Mouse (Mus musculus) thymus, postnatal 10 days (tissue): ENCODE data around the gene Fscn3.

Experiments used
- DNase-seq, 2 experiments: peaks; one replicate each; pipeline ENCODE4 v3.0.0; 2021; ENCODE audit warnings: low spot score in 2 of 2

Fscn3 gene

GRCm38 (mm10) chr6:28428290-28428689 lies 701 bp downstream of the Fscn3 start, which contains the start of gene Gcc1:
Gene Gcc1, minus strand, starts transcription at chr6:28428390.
- no peak for DNase-seq

DNA sequence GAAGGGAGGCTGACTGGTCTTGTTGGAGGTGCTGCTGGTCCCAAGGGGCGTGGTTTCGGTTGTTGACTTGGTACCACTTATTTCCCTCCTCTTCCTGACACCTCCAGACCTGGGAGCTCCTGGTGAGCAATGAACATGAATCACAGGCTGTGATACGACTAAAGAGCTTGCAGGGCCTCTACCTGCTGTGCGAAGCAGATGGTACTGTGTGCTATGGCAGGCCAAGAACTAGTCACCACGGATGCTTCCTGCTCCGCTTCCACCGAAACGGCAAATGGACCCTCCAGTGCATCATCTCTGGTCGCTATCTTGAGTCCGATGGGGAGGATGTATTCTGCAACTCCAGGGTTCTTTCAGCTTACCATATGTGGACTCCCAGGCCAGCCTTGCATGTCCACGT lies 2.3 kb downstream of the Fscn3 start:
- no peak for DNase-seq

DNA sequence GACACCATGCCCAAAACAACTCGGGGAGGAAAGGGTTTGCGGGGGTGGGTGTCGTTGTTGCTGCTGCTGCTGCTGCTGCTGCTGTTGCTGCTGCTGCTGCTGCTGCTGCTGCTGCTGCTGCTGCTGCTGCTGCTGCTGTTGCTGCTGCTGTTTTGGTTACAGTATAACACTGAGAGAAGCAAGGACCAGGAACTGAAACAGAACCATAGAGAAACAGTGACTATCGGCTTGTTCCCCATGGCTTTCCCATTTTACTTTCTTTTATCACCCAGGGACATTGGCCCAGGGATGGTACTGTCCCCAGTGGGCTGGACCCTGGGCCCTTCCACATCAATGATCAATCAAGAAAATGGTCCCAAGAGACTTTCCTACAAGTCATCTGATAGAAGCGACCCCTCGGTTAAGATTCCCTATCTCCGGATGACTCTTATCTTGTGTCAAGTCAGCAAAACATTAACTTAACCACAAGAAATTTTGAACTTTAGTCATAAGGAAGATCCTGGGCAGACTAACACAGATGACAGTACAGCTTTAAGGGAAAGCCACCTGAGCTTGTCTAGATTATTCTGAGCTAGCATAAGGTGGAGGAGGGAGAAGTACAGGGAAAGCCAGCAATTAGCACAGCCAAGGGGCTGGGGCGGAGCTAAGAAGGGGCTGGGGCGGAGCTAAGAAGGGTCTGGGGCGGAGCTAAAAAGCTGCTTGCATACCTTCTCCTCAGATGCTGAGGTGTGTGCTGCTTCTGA lies 3.4 kb downstream of the Fscn3 start:
- DNase-seq: no peak

DNA sequence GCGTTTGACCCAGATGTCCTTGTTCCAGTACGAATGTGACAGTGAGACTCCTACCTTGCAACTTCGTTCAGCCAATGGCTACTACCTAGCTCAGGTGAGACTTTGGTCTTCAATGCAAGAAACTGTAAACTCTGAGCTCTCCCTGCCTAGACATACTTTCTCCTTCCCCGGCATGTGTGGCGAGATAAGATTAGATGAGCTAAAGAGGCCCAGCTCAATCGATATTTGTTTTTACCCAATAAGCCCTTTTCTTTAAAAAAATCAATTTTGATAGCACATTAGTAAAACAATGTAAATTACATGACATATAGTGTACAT lies 3.9 kb downstream of the Fscn3 start:
- no peak for DNase-seq

GRCm38 (mm10) chr6:28447937-28448336 lies 20.3 kb downstream of the Fscn3 start:
- DNase-seq: no peak

DNA sequence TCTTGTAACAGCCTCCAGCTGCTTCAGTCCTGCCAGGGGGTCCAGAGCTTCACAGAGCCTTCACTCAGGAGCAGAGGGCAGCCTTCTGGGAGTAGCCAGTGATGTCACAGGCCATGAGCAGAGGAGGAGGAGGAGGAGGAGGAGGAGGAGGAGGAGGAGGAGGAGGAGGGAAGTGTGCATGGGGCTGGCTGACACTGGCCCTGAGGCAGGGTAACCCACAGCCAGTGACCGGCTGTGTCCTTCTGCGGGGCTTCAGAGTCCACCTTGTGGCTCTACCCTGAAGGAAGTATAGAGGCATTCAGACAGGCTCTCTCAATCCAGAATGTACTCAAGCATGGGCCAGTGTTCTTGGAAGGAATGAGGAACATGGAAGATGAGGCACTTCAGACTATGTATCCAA lies 21.7 kb downstream of the Fscn3 start, which contains the start of gene Pax4:
TSS of gene Pax4 (minus strand) at position 101 of the 400 bp plus-strand sequence.
- no peak for DNase-seq

GRCm38 (mm10) chr6:28450481-28450880 lies 22.9 kb downstream of the Fscn3 start:
- no peak for DNase-seq

- DNase-seq: no peak
Observed at GRCm38 (mm10) chr6:28450977-28451376, 23.4 kb downstream of the Fscn3 start.

GRCm38 (mm10) chr6:28459221-28459668 lies 31.7 kb downstream of the Fscn3 start:
- no peak for DNase-seq

DNA sequence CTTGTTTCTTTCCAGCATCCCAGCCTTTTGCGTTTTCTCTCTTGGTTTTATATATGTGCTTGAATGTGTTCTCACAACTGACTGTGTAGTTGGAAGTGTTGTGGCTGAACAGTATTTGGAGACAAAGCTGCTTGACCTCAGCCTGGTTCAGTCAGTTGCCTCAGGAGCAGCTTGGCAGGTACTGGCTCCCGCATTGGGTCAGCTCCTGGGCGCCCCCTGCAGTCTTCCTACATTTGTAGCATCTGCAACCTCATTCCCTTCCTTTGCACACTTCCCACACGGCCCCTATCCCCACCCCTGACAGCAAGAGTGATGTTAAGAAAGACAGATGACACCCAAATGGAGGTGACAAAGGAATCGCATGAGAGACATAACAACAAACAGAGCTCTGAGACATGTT lies 32.9 kb downstream of the Fscn3 start:
- DNase-seq: peak in 1 of 2 experiments; percentile 49

DNA sequence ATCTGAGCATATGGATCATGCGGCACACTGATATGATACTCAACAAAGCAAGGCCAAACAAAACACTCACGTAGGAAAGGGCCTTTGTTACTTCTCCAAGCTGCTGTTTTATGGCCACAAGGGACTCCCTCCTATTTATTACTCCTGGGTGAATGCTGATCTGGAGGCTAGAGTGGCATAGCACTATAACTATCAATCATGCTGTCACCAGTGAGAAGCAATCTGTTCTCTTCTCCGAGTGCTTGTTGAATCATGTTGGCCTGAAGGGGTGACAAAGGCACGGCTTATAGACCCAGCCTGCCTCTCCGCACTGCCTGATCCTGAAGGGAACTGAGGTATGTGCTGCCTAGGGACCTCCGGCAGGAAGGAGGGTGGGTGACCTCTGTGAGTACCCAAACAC lies 37.0 kb downstream of the Fscn3 start:
- DNase-seq: no peak

GRCm38 (mm10) chr6:28470017-28470602 lies 42.5 kb downstream of the Fscn3 start:
- DNase-seq: no peak

DNA sequence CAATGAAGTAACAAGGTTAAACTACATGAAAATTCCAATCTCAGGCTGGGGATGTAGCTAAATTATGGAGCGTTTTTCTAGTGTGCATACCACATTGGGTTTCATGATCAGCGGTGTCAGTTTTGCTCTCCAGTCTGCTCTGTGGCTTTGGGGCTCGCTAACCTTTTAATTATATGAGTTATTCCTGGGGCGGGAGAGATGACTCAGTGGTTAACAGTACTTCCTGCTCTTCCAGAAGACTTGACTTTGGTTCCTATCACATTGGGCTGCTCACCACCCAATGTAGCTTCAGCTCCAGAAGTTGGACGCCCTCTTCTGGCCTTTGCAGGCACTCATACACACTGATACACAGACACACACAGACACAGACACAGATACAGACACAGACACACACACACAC lies 43.0 kb downstream of the Fscn3 start:
- no peak for DNase-seq

- DNase-seq: no peak
Observed at GRCm38 (mm10) chr6:28471284-28472035, 43.9 kb downstream of the Fscn3 start.

DNA sequence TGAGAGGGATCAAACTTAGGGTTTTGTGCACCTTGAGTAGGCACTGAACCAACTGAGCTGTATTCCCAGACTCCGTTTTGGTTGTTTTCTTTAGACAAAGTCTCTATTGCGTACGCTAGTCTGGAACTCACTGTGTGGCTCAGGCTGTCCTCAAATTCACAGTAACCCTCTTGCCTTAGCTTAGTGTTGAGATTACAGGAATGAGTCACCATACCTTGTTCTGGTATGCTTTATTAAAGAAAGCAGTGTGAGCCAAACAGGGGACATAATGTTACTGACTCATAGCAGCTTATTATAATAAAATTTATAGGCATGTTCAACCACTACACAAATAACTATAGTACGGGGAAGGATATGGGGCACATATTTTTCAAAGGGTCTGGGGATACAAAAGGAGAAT lies 46.6 kb downstream of the Fscn3 start:
- DNase-seq: no peak

- DNase-seq: no peak
Observed at GRCm38 (mm10) chr6:28474839-28475238, 47.2 kb downstream of the Fscn3 start, which contains the start of gene Snd1. Gene Snd1, plus strand, starts transcription at chr6:28475139.

- DNase-seq: peak; percentile 94 to 97
Observed at GRCm38 (mm10) chr6:28479865-28480751, 52.5 kb downstream of the Fscn3 start.

- DNase-seq: no peak
Observed at GRCm38 (mm10) chr6:28480752-28481492, 53.3 kb downstream of the Fscn3 start.

GRCm38 (mm10) chr6:28482711-28483315 lies 55.2 kb downstream of the Fscn3 start:
- DNase-seq: no peak

DNA sequence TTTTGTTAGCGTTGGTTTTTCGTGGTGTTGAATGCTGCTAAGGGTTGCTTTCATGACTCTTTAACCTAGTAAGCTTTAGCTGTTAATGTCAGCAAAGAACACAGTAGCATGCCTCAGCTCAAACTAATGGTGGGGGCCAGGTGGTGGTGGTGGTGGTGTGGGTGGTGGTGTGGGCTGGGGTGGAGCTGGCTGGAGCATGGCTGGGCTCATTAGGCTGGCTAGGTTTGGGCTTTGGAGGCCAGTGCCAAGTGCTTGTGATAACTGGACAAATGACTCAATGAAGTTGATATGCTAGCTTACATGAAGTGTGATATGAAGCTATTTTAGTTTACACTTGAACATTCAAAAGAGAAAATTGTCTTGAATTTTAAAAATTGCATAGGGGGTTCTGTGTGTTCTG lies 58.4 kb downstream of the Fscn3 start:
- DNase-seq: no peak

DNA sequence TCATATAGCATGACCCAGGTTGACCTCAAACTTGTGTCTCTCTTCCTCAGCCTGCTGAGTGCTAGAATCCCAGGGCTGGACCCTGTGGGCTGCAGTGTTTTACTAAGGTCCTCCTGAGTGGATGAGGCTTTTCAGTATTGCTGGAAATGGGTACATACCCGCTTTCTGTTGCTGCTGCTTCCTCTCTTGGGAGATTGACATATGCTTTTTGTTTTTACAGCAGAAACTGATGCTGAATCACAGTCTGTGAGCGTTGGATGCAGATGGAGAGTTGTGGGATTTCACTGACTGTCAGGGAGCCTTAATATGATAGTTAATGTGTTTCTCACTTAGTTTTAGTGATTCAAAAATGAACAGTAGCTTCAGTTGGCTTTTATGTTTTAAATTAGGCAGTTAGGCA lies 58.9 kb downstream of the Fscn3 start:
- no peak for DNase-seq
